Mouse (Mus musculus): ENCODE data around the gene Fam32a.

The Fam32a gene

GRCm38 (mm10) chr8:72239499-72240402 is 20.2 kb downstream of the Fam32a start, which contains the start of gene Ap1m1:
Ap1m1 (plus strand) TSS chr8:72240018.
- DNase-seq (ENCODE audit: extremely low spot score, low read depth, low spot score): peak; percentile 94

GRCm38 (mm10) chr8:72240403-72240763 is 20.9 kb downstream of the Fam32a start:
- no peak for DNase-seq (ENCODE audit: extremely low spot score, low read depth, low spot score)

GRCm38 (mm10) chr8:72240951-72241350 is 21.4 kb downstream of the Fam32a start:
- DNase-seq (ENCODE audit: extremely low spot score, low read depth, low spot score): no peak

GRCm38 (mm10) chr8:72242226-72242625 is 22.7 kb downstream of the Fam32a start:
- DNase-seq (ENCODE audit: extremely low spot score, low read depth, low spot score): no peak

- DNase-seq (ENCODE audit: extremely low spot score, low read depth, low spot score): no peak
Observed at GRCm38 (mm10) chr8:72244610-72245009, 25.1 kb downstream of the Fam32a start.

GRCm38 (mm10) chr8:72257171-72257901 is 37.8 kb downstream of the Fam32a start:
- no peak for DNase-seq (ENCODE audit: extremely low spot score, low read depth, low spot score)

- no peak for DNase-seq (ENCODE audit: extremely low spot score, low read depth, low spot score)
Observed at GRCm38 (mm10) chr8:72257902-72258238, 38.3 kb downstream of the Fam32a start.

GRCm38 (mm10) chr8:72259862-72260261 is 40.3 kb downstream of the Fam32a start:
- DNase-seq (ENCODE audit: extremely low spot score, low read depth, low spot score): no peak

GRCm38 (mm10) chr8:72260585-72260984 is 41.1 kb downstream of the Fam32a start:
- no peak for DNase-seq (ENCODE audit: extremely low spot score, low read depth, low spot score)

GRCm38 (mm10) chr8:72261019-72261418 is 41.5 kb downstream of the Fam32a start:
- peak; percentile 46 for DNase-seq (ENCODE audit: extremely low spot score, low read depth, low spot score)

GRCm38 (mm10) chr8:72261431-72261830 is 41.9 kb downstream of the Fam32a start:
- DNase-seq (ENCODE audit: extremely low spot score, low read depth, low spot score): no peak

- DNase-seq (ENCODE audit: extremely low spot score, low read depth, low spot score): no peak
Observed at GRCm38 (mm10) chr8:72261872-72262271, 42.3 kb downstream of the Fam32a start.

- DNase-seq (ENCODE audit: extremely low spot score, low read depth, low spot score): no peak
Observed at GRCm38 (mm10) chr8:72262756-72263155, 43.2 kb downstream of the Fam32a start.

- DNase-seq (ENCODE audit: extremely low spot score, low read depth, low spot score): no peak
Observed at GRCm38 (mm10) chr8:72263451-72263850, 43.9 kb downstream of the Fam32a start.

GRCm38 (mm10) chr8:72265342-72265741 is 45.8 kb downstream of the Fam32a start:
- no peak for DNase-seq (ENCODE audit: extremely low spot score, low read depth, low spot score)

- no peak for DNase-seq (ENCODE audit: extremely low spot score, low read depth, low spot score)
Observed at GRCm38 (mm10) chr8:72266671-72267070, 47.1 kb downstream of the Fam32a start.

GRCm38 (mm10) chr8:72267106-72267505 is 47.6 kb downstream of the Fam32a start:
- no peak for DNase-seq (ENCODE audit: extremely low spot score, low read depth, low spot score)

GRCm38 (mm10) chr8:72268356-72268755 is 48.8 kb downstream of the Fam32a start:
- no peak for DNase-seq (ENCODE audit: extremely low spot score, low read depth, low spot score)

GRCm38 (mm10) chr8:72270606-72271005 is 51.1 kb downstream of the Fam32a start:
- no peak for DNase-seq (ENCODE audit: extremely low spot score, low read depth, low spot score)

- DNase-seq (ENCODE audit: extremely low spot score, low read depth, low spot score): no peak
Observed at GRCm38 (mm10) chr8:72271051-72271660, 51.6 kb downstream of the Fam32a start.

- DNase-seq (ENCODE audit: extremely low spot score, low read depth, low spot score): no peak
Observed at GRCm38 (mm10) chr8:72271691-72272090, 52.2 kb downstream of the Fam32a start.

GRCm38 (mm10) chr8:72272361-72272760 is 52.8 kb downstream of the Fam32a start:
- DNase-seq (ENCODE audit: extremely low spot score, low read depth, low spot score): no peak

Data from hindlimb bud, embryonic 11.5 days (tissue).